Mouse (Mus musculus): Measurements from ENCODE around the gene Gm20696. TPM values are rescaled to one million over a fixed set of nuclear protein-coding genes. Genes with fewer than 3 reads are reported as not detected.

Gene Gm20696
- total RNA-seq, 2 experiments from 2014 or later, result 6.3 to 11.9 TPM

DNA sequence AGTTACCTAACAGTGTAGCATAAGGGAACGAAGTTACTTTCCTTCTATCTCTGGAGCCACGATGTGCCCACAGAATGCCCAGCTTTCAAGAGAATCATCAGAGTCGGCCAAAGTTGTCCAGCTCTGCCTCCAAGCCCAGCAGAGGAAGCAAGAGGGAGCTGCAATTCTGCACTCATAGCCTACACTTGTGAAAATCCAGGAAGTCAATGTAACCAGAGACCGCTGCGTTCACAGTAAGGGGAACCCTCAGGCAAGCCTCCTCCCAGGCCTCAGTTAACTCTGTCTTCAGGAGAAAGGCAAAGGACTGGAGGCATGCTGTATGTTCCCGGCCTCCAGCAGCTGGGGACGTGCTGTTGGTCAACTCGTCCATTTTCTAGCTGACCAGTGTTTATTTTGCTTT, 693 bp upstream of the Gm20696 start:
- intact Hi-C loops (cut with DNase I), result no loop called here

DNA sequence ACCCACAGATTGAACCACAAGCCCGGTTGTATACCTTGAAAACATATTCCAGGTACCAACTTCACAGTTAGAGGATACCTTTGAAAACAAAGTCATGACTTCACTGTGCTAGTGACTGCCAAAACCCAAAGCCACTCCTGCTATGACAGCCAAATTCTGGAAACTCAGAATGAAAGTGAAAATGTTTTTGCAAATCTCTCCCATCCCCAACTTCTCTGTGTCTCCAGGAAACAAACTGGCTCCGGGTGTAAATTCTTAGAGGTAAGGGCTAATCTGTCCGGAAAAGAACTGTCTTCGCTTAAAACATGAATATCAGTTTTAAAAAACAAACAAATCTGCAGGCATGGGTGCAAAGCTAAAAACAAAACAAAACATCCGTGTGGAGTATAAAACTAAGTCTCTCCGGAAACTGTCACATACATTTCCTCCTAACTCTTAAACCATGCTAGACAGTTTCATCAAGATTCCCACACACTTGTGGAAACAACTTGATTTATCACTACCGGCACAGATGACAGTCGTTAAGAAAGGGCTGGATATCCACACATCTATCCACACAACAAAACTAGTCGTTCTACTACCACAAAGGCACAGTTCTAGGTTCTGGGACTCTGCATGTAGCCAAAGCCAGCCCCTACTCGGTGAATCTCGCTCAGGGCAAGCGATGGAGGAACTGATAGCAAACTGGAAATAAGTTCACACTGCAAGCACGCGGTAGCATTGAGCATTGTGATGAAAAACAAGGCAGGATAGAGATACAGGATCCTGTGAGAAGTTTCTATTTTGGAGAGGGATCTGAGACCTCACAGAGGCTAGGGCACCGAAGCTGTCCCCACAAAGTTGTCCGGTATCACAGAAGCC, 910 bp downstream of the Gm20696 start:
- intact Hi-C loops (cut with DNase I), result no loop called here
- no peak for DNase-seq (ENCODE audit: low spot score in 2 of 2)

More for the DNA sequence above, 693 bp upstream of the Gm20696 start:
- DNase-seq (ENCODE audit: low spot score in 2 of 2), result no peak

DNA sequence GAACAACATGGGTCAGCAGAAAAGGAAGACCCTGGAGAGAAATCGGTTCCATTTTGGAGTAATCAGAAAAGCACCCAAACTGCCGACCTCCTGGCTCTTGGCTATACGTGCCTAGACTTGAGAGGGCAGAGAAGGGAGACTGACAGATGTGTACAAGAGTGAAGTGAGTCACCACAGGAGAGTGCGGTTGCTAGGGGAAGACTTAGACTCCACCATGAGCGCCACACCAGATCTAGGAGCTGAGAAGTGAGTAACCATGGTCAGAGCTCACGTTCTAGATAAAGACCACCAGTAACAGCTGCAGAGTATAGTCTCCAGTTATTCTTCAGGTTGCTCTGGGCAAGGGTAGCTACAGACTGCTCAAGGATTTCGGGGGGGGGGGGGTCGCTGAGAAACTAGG, 3.4 kb downstream of the Gm20696 start:
- no peak for DNase-seq (ENCODE audit: low spot score in 2 of 2)
- intact Hi-C loops (cut with DNase I), result no loop called here

DNA sequence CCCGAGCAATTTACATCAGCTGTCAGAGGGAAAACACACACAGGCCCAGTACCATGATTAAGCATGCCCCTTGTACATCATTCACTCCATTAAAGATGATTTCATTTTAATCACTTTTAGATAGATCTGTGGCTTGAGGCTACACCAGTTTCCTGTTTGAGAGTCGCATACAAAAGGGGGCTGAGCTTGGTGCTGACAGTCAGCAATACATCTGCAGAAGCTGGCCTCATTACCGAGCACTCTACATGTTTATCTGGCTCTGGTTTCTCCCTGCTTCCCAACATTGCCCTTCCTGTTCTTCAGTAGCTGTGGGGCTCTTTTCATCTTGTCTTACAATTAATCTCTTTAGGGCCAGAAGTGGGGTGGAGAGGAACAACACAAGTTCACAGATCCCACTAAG, 6.2 kb downstream of the Gm20696 start:
- no peak for DNase-seq (ENCODE audit: low spot score in 2 of 2)
- intact Hi-C loops (cut with DNase I), result no loop called here

DNA sequence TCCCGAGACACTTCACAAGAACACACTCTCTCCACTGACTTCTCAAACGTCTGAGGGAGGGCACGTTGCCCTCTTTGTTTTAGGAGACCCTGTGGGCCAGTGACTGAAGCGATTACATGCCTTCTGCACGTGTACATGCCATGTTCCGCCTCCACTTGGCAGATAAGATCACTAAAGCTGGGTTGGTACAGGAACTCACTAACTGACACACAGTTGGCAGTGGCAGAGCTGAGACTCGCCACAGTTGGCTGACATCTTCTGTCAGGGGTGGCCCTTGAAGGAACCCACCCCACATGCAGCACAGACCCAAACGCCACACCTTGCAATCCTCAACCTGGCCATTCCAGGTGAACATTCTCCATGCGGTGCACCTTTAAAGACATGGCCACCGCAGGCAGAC, 8.0 kb downstream of the Gm20696 start:
- intact Hi-C loops (cut with DNase I), result no loop called here
- DNase-seq (ENCODE audit: low spot score in 2 of 2), result no peak

DNA sequence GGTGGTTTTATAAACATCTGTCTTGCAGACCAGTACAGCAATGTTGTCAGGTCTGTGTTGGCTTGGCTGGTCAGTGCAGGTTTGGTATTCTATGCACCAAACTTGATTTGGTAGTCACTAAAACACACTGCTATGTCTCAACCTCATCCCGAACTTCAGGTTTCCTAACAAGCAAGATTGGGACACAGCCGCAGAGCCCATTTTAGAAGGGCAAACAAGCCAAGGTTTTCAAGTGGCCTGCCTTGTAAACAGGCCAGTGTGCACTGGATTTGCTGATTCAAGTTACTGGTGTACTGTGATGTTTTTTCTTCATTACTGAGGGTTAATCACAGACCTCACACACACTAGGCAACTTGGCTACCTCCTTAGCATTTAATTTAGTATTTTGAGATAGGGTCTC, 10.5 kb downstream of the Gm20696 start:
- intact Hi-C loops (cut with DNase I), result no loop called here
- no peak for DNase-seq (ENCODE audit: low spot score in 2 of 2)

DNA sequence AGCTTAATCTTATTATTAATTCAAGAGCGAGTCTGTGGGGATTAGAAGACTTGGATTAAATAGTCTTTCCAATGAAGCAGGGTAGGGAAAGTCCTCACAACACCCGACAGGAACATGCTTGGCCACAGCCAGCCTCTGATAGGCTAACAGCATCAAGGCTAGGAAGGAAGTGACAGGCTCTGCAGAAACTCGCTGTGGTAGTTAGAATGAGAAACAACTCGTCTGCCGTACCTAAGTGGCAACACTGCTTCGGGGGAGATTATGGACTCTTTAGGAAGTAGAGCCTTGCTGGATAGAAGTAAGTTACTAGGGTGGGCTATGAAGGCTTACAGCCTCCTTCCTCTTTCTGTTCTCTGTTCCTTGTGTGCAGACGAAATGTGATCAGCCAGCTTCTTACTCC, 11.1 kb downstream of the Gm20696 start:
- no peak for DNase-seq (ENCODE audit: low spot score in 2 of 2)
- intact Hi-C loops (cut with DNase I), result no loop called here

DNA sequence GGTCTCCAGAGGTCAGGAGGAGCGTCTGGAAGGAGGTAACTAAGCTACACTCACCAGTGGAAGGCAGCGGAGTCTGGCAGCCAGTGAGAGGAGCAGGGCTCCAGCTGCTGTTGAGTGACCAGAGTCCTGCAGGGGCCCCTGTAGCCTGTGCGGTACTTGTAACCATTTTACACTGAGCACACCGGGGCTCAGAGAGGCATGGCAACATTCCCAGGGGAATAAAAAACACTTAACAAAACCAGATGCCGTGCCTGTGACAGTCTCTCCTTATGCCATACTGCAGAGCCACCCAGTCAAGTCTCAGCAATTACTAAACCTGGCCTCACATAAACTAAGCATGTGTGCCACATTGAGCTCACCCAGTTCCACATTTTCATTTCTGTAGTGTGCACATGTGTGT, 12.3 kb downstream of the Gm20696 start:
- intact Hi-C loops (cut with DNase I), result loop anchor here (5.0 kb wide), 1 partner anchor 993 kb away; no protein-coding TSS in a partner anchor
- DNase-seq (ENCODE audit: low spot score in 2 of 2), result no peak

DNA sequence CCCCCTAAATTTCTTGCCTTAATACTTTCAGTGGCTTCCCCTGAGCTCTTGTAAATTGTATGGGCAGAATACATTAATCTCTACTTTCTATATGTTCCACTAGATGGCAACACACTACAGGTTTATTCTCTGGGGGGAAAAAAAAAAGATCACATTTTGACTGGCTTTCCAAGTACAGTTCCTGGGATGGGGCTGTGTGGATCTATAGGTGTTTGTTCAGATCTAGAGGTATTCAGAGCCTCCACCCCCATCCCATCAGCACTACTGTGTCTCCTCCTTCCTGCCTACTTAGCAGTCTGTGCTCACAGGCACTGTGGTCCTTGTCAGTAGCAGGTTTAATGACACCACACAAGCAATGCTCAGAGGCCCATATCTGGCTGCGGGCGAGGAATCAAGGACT, 14.3 kb downstream of the Gm20696 start:
- no peak for DNase-seq (ENCODE audit: low spot score in 2 of 2)
- intact Hi-C loops (cut with DNase I), result loop anchor here (5.0 kb wide), 1 partner anchor 995 kb away; no protein-coding TSS in a partner anchor

DNA sequence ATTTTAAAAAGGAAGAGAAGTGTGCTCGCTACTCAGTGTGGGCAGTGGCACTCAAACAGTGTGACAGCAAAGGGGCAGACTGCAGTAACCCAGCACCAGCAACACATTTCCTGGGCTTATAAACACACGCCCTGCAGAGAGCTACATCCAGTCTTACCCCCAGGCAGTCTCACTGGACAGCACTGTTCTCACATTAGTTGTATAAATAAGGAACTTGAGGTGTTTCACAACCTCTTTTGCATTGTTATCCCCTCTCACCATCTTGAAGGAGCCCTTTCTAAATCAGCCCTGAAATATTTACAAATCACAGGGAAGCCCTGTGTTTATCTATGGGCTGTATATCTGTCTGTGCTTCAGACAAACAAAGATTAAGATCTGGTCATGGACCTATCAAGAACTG, 17.3 kb downstream of the Gm20696 start:
- DNase-seq (ENCODE audit: low spot score in 2 of 2), result no peak
- intact Hi-C loops (cut with DNase I), result no loop called here

DNA sequence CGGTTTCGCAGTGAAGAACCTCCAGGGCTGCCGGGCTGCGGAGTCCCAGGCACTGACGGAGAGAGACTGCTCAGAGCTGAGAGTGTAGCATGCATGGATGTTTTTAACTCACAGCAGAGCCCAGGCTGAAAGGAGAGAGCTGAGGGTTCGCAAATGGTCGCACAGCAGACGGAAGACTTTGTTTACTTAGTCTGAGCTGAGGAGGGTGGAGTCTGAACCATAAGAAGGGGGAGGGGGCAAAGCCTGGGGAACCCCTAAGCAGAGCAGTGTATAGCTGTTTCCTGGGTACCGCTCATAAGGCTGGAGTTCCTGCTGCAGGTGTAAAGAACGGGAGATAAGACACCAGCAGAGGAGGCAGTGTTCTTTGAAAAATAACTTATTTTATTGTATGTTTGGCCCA, 20.3 kb downstream of the Gm20696 start:
- intact Hi-C loops (cut with DNase I), result no loop called here
- no peak for DNase-seq (ENCODE audit: low spot score in 2 of 2)

DNA sequence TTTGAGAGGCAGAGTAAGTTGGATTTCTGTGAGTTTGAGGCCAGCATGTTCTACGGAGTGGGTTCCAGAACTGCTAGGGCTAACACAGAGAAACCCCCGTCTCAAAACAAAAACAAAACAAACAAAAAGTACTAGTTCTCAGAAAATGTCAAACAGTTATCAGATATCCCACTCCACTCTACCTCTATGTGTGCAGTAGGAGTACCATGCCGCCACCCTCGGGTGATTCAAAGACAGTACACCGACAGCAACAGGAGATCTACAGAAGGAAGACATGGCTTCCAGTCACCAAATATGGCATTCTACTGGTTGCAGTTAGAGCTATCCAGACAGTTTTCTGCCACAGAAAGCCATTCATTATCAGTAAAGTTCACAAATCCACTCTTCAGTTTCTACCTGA, 21.7 kb downstream of the Gm20696 start:
- no peak for DNase-seq (ENCODE audit: low spot score in 2 of 2)
- intact Hi-C loops (cut with DNase I), result no loop called here

DNA sequence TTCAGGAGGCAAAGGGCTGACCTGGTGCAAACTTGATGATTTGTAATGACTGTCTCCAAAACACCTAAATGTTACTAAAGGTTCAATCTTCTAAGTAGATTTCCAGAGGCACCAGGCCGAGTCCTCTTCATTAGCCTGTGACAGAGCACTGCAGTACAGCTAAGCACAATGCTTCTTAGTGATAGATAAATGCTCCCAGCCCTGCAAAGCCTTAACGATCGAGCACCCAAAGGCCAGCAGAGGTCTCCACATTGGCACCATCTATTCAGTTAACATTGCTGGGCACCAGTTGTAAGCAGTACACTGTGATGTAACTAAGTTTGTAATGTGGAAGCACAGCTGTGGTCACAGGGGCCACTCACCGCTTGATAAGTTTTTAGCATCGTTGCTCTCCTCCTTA, 22.2 kb downstream of the Gm20696 start:
- DNase-seq (ENCODE audit: low spot score in 2 of 2), result no peak
- intact Hi-C loops (cut with DNase I), result no loop called here

DNA sequence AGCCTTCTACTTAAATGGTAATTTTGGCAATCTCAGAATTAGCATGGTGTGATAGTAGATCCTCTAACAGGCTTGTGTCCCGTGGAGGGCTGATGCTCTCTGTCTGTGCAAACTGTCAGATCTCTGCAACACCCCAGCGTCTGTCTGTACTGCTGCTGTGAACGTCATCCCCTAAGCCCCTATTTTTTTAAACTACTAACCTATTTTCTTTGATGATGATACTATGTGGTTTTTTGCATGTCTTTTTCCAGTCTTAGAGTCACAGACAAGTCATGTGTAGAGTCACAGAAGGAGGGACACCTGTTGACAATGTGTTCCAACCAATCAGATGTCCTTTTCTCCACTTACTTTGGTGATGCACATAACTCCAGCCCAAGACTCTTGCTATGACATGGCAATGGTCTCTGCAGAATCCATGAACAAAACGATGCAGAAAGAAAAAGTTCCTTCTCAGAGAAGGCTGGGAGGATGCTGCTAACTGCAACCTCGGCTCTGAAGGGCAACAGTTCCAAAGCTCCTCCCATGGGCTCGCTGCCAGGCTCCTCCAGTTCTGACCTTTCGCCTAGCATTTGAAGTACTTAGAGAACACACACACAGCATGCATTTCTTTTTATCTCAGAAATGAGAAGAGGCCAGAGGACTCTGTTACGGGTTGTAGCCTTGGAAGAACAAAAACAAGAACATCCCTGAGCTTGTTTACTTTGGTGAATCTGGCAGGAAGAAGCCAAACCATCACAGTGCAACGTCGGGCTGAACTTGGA, 23.0 kb downstream of the Gm20696 start:
- DNase-seq (ENCODE audit: low spot score in 2 of 2), result no peak
- intact Hi-C loops (cut with DNase I), result no loop called here

DNA sequence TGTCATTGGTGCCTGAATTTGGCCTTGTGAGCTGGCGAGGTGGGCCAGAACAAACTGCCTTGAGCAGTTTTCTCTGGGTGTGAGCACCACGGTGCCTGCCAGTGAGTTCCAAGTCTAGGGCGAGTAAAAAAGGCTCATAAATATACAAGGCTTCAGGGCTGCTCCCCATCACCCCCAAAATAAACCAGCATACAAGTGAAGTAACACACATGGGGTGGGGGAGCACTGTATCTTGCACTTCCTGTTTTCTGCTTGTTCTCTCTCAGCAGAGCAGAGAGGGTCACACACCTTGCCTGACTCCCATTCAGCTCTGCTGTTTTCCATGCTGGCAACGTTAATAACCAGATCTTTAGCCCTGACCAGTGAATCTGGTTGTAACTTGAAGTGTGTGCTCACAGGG, 29.1 kb downstream of the Gm20696 start:
- DNase-seq (ENCODE audit: low spot score in 2 of 2), result no peak

DNA sequence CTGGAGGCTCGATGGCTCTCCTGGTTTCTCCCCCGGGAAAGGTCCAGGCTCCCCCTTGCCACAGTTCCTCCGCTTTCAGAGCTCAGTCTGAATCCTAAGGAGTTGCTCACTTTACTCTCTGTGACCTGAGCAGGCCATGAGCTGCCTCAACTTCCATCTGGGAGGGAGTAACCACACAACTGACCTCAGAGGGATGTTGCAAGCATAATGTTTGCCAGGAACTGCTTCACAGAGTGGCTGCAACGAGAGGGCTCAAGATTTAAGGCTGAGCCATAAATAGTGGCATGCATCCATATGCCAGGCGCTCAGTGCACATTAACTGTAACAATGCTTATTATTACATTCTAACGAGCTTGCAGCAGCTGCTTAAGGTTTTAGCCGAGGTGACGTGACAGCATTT, 29.8 kb downstream of the Gm20696 start:
- no peak for DNase-seq (ENCODE audit: low spot score in 2 of 2)
- intact Hi-C loops (cut with DNase I), result no loop called here

More for the DNA sequence above, 29.1 kb downstream of the Gm20696 start:
- intact Hi-C loops (cut with DNase I), result no loop called here

DNA sequence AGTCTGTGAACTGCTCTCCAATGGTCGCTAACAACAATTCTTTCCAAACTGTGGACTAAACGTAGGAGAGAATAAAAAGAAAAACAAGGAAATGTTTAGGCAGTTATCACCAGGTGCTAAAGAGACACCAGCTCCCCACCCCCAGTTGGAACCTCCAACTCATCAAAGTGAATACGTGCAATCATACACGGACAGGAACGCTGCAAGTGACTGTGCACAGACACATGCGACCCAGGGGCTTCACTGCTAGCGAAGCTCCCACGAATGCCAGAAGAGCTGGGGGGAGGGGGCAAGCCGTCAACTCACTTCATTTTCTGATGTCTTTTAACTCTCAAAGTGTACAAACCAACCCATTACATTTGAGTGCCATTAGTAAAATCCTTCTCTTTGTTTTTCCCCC, 30.5 kb downstream of the Gm20696 start:
- intact Hi-C loops (cut with DNase I), result no loop called here
- DNase-seq (ENCODE audit: low spot score in 2 of 2), result no peak

DNA sequence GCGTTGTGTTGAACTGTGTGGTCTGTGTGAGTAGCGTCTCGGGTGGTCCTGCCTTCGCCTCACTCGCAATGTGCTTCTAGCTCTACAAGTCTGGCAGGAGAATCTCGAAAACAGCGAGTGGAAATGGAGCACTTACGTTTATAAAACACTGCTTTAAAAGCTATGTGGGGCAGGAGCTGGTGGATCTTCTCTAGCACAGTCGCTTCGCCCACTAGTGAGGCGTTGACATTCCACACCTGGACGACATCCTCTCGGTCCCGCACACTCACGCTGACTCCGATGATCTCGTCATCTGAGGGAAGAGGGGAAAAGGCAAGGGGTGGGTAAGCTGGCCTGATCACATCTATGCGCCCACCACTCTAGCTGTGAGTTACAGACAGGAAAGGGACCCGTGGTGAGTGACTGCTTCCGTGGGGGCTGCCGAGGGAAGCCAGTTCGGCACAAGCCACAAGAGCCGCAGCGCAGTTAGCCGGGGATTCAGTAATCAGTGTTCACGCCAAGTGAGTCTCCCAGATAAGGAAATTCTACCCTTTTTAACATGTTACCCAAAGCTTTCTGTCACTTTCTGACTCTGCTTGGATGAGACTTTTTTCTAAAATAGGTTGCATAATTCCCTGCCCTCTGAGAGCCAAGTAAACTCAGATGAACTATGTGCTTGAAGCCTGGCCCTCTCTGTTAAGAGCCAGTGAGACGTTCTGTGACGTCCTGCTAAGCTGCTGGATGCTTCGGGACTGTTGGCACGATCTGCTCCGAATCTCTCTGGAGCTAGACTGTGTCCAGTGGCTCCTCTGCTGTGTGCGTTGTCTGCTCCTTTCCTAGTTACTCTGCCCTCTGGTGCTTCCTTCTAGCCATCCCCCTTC, 34.2 kb downstream of the Gm20696 start:
- DNase-seq (ENCODE audit: low spot score in 2 of 2), result no peak
- intact Hi-C loops (cut with DNase I), result no loop called here

DNA sequence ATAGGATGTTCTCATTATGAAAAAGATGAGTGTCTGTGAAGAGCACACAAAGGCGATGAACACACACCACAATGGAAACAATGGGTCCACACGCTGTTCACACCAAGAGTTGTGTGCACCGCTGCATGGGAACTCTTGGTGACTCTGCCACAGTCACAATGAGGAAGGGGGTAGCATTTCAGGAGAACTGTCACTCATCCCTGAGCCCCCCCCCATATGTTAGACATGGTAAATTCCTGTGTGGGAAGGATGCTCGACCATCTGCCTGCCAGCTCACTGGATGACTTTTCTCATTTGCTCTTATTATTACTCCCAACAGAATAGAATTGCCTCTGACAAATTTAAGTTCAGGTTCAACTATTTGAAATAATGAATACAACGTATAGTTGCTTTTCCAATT, 35.0 kb downstream of the Gm20696 start:
- intact Hi-C loops (cut with DNase I), result no loop called here
- DNase-seq (ENCODE audit: low spot score in 2 of 2), result no peak

Data from left cerebral cortex, postnatal 36 days (tissue).